Mouse (Mus musculus): ENCODE measurements around the gene Gm6482.
"Not testable (repeated sequence)": the region's sequence is repeated elsewhere in the genome, so short reads cannot be mapped to it uniquely, and the experiment has no call there.

Gm6482 gene

DNA sequence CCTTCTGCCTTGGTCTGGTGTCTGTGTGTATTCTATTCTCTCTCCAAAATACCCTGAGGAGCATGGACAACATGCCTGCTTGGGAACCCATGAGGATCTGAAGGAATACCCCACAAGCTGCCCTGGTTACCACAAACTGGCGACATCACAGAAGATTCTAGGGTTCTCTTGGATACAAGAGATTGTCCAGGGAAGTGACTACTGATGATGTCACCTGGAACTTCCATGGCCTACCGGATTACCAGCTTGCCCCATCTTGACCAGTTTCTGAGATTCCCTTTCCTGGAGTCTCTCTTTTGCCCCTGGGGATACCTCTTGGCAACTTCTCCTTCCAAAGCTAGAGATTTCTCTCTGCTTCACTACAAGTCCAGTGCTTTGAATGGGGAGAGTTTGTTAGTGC is at the start of gene Gm6482:
Gm6482 (minus strand) TSS at position 101 of the 400 bp plus-strand sequence.
- not testable (repeated sequence) for DNase-seq (ENCODE audit: low spot score)

DNA sequence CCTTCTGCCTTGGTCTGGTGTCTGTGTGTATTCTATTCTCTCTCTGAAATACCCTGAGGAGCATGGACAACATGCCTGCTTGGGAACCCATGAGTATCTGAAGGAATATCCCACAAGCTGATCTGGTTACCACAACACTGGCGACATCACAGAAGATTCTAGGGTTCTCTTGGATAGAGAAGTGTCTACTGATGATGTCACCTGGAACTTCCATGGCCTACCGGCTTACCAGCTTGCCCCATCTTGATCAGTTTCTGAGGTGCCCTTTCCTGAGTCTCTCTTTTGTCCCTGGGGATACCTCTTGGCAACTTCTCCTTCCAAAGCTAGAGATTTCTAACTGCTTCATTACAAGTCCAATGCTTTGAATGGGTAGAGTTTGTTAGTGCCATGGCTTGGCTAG is 45.3 kb upstream of the Gm6482 start, which contains the start of gene Gm7954:
Gm7954 (minus strand) TSS at position 101 of the 400 bp plus-strand sequence.
- DNase-seq (ENCODE audit: low spot score): not testable (repeated sequence)

DNA sequence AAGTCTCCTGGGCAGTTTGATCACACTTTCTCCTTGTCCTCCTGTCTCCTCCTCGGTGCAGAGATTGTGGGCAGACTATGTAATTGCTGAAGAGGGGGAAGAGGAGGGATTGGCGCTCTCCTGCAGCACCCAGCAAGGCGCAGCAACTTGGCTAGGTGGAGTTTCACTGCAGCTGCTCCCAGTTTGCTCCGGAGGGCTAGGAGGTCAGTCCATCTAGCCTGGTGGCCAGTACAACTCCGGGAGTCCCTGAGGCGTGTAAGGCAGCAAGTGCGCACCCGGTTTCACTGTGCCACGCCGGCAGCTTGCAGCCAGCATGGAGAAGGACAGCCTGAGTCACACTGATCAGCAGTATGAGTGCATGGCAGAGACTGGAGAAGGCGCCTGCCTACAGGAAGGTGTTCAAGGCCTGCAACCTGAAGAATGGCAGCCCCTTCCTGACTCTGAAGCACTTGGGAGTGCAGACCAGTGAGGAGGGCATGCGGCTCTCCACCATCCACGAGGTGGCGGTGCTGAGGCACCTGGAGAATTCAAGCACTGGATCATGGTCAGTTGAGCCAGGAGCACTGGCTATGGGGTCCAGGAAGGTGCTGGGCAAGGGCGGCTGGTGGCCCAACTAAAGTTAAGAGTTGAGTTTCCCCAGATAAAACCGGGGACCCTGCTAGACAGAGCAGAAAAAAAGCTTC is 17.5 kb upstream of the Gm6482 start:
- not testable (repeated sequence) for DNase-seq (ENCODE audit: low spot score)

DNA sequence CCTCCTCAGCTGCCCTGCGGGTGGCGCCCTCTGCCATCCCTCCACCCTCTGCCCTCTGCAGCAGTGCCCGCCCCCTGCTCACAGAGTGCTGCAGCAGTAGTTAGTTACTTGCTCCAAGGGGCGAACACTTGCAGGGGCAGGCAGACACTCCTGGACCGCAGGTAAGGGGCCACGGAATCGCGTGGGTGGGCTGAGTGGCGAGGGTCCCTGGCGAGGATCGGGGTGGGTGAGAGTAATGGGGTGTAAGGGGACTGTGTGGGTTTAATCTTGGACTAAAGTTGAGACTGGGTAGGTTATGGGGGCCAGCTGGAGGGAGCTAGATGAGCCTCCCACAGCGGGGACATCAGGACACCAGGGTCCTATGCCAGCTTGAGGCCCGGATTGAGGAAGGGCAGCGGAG is 16.6 kb upstream of the Gm6482 start:
- not testable (repeated sequence) for DNase-seq (ENCODE audit: low spot score)

DNA sequence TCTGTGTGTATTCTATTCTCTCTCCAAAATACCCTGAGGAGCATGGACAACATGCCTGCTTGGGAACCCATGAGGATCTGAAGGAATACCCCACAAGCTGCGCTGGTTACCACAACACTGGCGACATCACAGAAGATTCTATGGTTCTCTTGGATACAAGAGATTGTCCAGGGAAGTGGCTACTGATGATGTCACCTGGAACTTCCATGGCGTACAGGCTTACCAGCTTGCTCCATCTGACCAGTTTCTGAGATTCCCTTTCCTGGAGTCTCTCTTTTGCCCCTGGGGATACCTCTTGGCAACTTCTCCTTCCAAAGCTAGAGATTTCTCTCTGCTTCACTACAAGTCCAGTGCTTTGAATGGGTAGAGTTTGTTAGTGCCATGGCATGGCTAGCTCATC is 21.8 kb downstream of the Gm6482 start, which contains the start of gene Gm7945:
Gm7945 (minus strand) TSS at position 101 of the 400 bp plus-strand sequence.
- not testable (repeated sequence) for DNase-seq (ENCODE audit: low spot score)
